Mouse (Mus musculus): ENCODE measurements around the gene Ubap1. TPM values are rescaled to one million over a fixed set of nuclear protein-coding genes. Genes with fewer than 3 reads are reported as not detected.

Gene Ubap1
- 64.3 and 69.4 TPM in 2 replicates for polyA plus RNA-seq (2015; fragmentation: Nextera tagmentation; extraction: Ambion mirVana)

- H3K9ac ChIP-seq (ENCODE audit: low read depth, low read length): peak within 1 kb of the TSS; percentile 85
- peaks cover 12% of the 10 kb centered on the region for H3K4me1 ChIP-seq (ENCODE audit: control insufficient read depth, insufficient read depth, low read depth, low read length)
- under 1% methylated on average over 31 of the region's 31 CpGs for WGBS
- peak within 1 kb of the TSS; percentile 76 for H3K4me3 ChIP-seq (ENCODE audit: low read length)
- H3K9me3 ChIP-seq (ENCODE audit: control insufficient read depth, low read length): no peaks in the 10 kb centered on the region
- peak; percentile 97 for ATAC-seq
- no peaks in the 10 kb centered on the region for H3K27me3 ChIP-seq (replicated peaks; ENCODE audit: control insufficient read depth, insufficient read depth, low read length)
- H3K4me2 ChIP-seq (ENCODE audit: low read length): peak within 1 kb of the TSS; percentile 79
- H3K27ac ChIP-seq (ENCODE audit: low read depth, low read length): peak within 1 kb of the TSS; percentile 97
- no peaks in the 10 kb centered on the region for H3K36me3 ChIP-seq (ENCODE audit: control insufficient read depth, insufficient read depth, low read length)
Observed at GRCm38 (mm10) chr4:41348584-41349198, at the start of gene Ubap1. Gene Ubap1 (plus strand): TSS chr4:41348996.

GRCm38 (mm10) chr4:41303671-41304070 is 45.1 kb upstream of the Ubap1 start:
- Histone ChIP-seq H3K4me3 (ENCODE audit: low read length) (no peak overlapping the region), H3K36me3 (ENCODE audit: control insufficient read depth, insufficient read depth, low read length) (peaks cover 26% of the 10 kb centered on the region), H3K27me3 (replicated peaks; ENCODE audit: control insufficient read depth, insufficient read depth, low read length) (no peaks in the 10 kb centered on the region), H3K9me3 (ENCODE audit: control insufficient read depth, low read length) (no peaks in the 10 kb centered on the region), H3K9ac (ENCODE audit: low read depth, low read length) (no peak overlapping the region), H3K4me2 (ENCODE audit: low read length) (no peak overlapping the region), H3K27ac (ENCODE audit: low read depth, low read length) (no peak overlapping the region), H3K4me1 (ENCODE audit: control insufficient read depth, insufficient read depth, low read depth, low read length) (no peaks in the 10 kb centered on the region; the same call in 1 of the 2 replicates)
- WGBS: 86% methylated on average over 7 of the region's 7 CpGs
- ATAC-seq: no peak

DNA sequence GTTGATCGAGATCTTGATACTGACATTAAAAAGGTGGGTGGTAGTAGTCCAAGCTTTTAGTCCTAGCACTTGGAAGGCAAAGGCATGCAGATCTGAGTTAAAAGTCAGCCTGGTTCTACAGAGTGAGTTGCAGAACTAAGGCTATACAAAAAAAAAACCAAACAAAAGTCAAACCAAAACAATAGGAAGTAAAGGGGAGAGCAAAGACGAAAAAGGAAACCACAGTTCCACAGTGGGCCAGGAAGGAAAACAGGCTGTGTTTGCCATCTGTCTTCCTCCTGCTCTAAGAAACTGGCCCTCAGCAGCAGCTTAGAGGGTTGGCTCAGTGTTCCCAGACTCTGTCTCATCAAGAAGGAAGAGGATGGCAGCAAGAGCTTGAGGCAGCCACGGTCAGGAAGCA is 44.5 kb upstream of the Ubap1 start:
- H3K36me3 ChIP-seq (ENCODE audit: control insufficient read depth, insufficient read depth, low read length): peaks cover 23% of the 10 kb centered on the region
- 61% methylated on average over 3 of the region's 3 CpGs for WGBS
- no peak overlapping the region for H3K4me3 ChIP-seq (ENCODE audit: low read length)
- no peak overlapping the region for H3K4me2 ChIP-seq (ENCODE audit: low read length)
- no peaks in the 10 kb centered on the region for H3K27me3 ChIP-seq (replicated peaks; ENCODE audit: control insufficient read depth, insufficient read depth, low read length)
- no peak overlapping the region for H3K9ac ChIP-seq (ENCODE audit: low read depth, low read length)
- no peaks in the 10 kb centered on the region; the same call in 1 of the 2 replicates for H3K4me1 ChIP-seq (ENCODE audit: control insufficient read depth, insufficient read depth, low read depth, low read length)
- H3K9me3 ChIP-seq (ENCODE audit: control insufficient read depth, low read length): no peaks in the 10 kb centered on the region
- H3K27ac ChIP-seq (ENCODE audit: low read depth, low read length): no peak overlapping the region
- ATAC-seq: no peak

DNA sequence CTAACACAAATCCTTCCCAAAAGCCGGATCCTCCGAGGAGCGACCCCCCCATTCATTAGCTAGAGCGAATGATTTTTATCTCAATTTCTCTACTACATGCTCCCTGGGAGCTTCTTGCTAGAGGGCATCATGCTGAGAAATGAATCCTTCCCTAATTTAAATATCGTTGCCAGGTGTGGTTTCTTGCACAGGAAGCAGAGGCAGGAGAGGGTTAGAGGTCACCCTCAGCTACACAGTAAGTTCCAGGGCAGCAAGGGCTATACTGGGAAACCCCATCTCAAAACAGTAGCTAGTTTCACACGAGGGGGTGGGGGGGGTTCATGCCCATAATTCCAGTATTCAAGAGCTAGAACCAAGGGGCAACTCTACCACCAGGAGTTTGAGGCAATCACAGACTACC is 41.4 kb upstream of the Ubap1 start:
- Histone ChIP-seq H3K27me3 (replicated peaks; ENCODE audit: control insufficient read depth, insufficient read depth, low read length) (no peaks in the 10 kb centered on the region), H3K27ac (ENCODE audit: low read depth, low read length) (no peak overlapping the region), H3K4me1 (ENCODE audit: control insufficient read depth, insufficient read depth, low read depth, low read length) (no peaks in the 10 kb centered on the region; the same call in 1 of the 2 replicates), H3K9me3 (ENCODE audit: control insufficient read depth, low read length) (no peaks in the 10 kb centered on the region), H3K4me2 (ENCODE audit: low read length) (no peak overlapping the region), H3K36me3 (ENCODE audit: control insufficient read depth, insufficient read depth, low read length) (peaks cover 13% of the 10 kb centered on the region), H3K9ac (ENCODE audit: low read depth, low read length) (no peak overlapping the region), H3K4me3 (ENCODE audit: low read length) (no peak overlapping the region)
- 78% methylated on average over 6 of the region's 6 CpGs for WGBS
- ATAC-seq: no peak

- Histone ChIP-seq H3K9ac (ENCODE audit: low read depth, low read length) (no peak overlapping the region), H3K27me3 (replicated peaks; ENCODE audit: control insufficient read depth, insufficient read depth, low read length) (no peaks in the 10 kb centered on the region), H3K27ac (ENCODE audit: low read depth, low read length) (no peak overlapping the region), H3K4me1 (ENCODE audit: control insufficient read depth, insufficient read depth, low read depth, low read length) (peaks cover 16% of the 10 kb centered on the region), H3K9me3 (ENCODE audit: control insufficient read depth, low read length) (no peaks in the 10 kb centered on the region), H3K36me3 (ENCODE audit: control insufficient read depth, insufficient read depth, low read length) (peaks cover 11% of the 10 kb centered on the region), H3K4me3 (ENCODE audit: low read length) (no peak overlapping the region), H3K4me2 (ENCODE audit: low read length) (no peak overlapping the region)
- no peak for ATAC-seq
- 92% methylated on average over 9 of the region's 9 CpGs for WGBS
Observed at GRCm38 (mm10) chr4:41310567-41311563, 37.9 kb upstream of the Ubap1 start.

DNA sequence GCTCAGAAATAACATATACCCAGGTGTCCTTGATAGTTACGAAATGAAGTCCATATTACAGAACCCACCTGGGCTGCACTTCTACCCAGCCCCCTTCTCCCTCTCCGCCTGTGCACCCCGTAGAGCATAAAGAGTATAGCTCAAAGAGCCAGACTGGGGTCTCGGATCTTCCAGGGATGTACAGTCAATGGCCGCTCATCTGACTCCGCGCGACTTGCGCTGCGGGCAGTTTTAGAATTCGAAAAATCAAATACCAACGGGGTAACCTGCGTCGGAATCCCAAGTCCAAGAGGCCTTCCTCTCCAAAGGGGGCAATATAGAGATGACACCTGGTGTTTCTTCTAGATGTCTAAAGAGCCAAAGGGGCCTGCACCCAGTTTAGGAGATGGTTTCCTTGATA is 35.1 kb upstream of the Ubap1 start:
- H3K9me3 ChIP-seq (ENCODE audit: control insufficient read depth, low read length): no peaks in the 10 kb centered on the region
- WGBS: 16% methylated on average over 14 of the region's 14 CpGs
- ATAC-seq: no peak
- peaks cover 8% of the 10 kb centered on the region for H3K36me3 ChIP-seq (ENCODE audit: control insufficient read depth, insufficient read depth, low read length)
- peak overlapping the region; percentile 100 for H3K4me3 ChIP-seq (ENCODE audit: low read length)
- H3K27me3 ChIP-seq (replicated peaks; ENCODE audit: control insufficient read depth, insufficient read depth, low read length): no peaks in the 10 kb centered on the region
- peak overlapping the region; percentile 92 for H3K9ac ChIP-seq (ENCODE audit: low read depth, low read length)
- peak overlapping the region; percentile 92 for H3K4me2 ChIP-seq (ENCODE audit: low read length)
- H3K27ac ChIP-seq (ENCODE audit: low read depth, low read length): peak overlapping the region; percentile 96; the same call in 1 of the 2 replicates
- peaks cover 16% of the 10 kb centered on the region for H3K4me1 ChIP-seq (ENCODE audit: control insufficient read depth, insufficient read depth, low read depth, low read length)

GRCm38 (mm10) chr4:41314141-41315129 is 34.4 kb upstream of the Ubap1 start, which contains the start of gene Dcaf12:
Gene Dcaf12 (minus strand): TSS chr4:41314889.
- H3K9me3 ChIP-seq (ENCODE audit: control insufficient read depth, low read length): no peaks in the 10 kb centered on the region
- peaks cover 8% of the 10 kb centered on the region for H3K36me3 ChIP-seq (ENCODE audit: control insufficient read depth, insufficient read depth, low read length)
- peak within 1 kb of the TSS; percentile 100 for H3K4me3 ChIP-seq (ENCODE audit: low read length)
- WGBS: under 1% methylated on average over 70 of the region's 70 CpGs
- H3K27ac ChIP-seq (ENCODE audit: low read depth, low read length): peak within 1 kb of the TSS; percentile 96
- peak within 1 kb of the TSS; percentile 92 for H3K4me2 ChIP-seq (ENCODE audit: low read length)
- H3K4me1 ChIP-seq (ENCODE audit: control insufficient read depth, insufficient read depth, low read depth, low read length): peaks cover 16% of the 10 kb centered on the region
- ATAC-seq: peak; percentile 97
- H3K27me3 ChIP-seq (replicated peaks; ENCODE audit: control insufficient read depth, insufficient read depth, low read length): no peaks in the 10 kb centered on the region
- H3K9ac ChIP-seq (ENCODE audit: low read depth, low read length): peak within 1 kb of the TSS; percentile 92

DNA sequence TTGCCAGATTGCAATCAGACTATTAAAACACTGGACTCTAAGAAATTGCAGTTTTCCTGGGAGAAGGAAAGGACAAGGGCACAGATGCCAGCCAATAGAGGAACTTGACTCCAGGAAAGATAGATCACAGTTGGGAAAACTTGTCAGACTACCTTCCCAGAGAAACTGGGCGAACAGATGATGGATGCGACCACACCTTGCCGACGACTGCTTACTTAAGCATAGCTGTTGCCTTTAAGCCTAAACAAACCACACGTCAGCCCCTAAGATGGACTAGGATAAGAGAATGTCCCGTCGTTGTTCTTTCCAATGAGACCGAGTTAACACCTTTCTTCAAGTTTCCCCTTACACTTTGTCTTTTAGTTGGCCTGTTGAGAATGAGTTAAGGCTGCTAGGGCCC is 33.6 kb upstream of the Ubap1 start:
- WGBS: 57% methylated on average over 8 of the region's 8 CpGs
- Histone ChIP-seq H3K27ac (ENCODE audit: low read depth, low read length) (peak overlapping the region; percentile 96), H3K27me3 (replicated peaks; ENCODE audit: control insufficient read depth, insufficient read depth, low read length) (no peaks in the 10 kb centered on the region), H3K4me2 (ENCODE audit: low read length) (peak overlapping the region; percentile 92), H3K4me3 (ENCODE audit: low read length) (peak overlapping the region; percentile 100), H3K9ac (ENCODE audit: low read depth, low read length) (peak overlapping the region; percentile 92), H3K9me3 (ENCODE audit: control insufficient read depth, low read length) (no peaks in the 10 kb centered on the region), H3K4me1 (ENCODE audit: control insufficient read depth, insufficient read depth, low read depth, low read length) (peaks cover 16% of the 10 kb centered on the region), H3K36me3 (ENCODE audit: control insufficient read depth, insufficient read depth, low read length) (0 out of 2 replicates have a peak, but pooled peaks cover 5% of the 10 kb centered on the region)
- ATAC-seq: no peak

All from hindbrain, embryonic 16.5 days (tissue).